Mouse (Mus musculus) left cerebral cortex, postnatal 4 days (tissue): Measurements from ENCODE around the gene Ttc9. TPM values are rescaled to one million over a fixed set of nuclear protein-coding genes. Genes with fewer than 3 reads are reported as not detected.

Experiments
- DNase-seq: peaks from one replicate; pipeline ENCODE4 v3.0.0-alpha.2; 2022
- intact Hi-C: fragments of 180-260 bp; cut with DNase I; formaldehyde crosslinking; loops from one replicate; pipeline ENCODE4 v1.15.1; 2025
- total RNA-seq, 2 experiments: library from RNA; stranded (reverse); gene quantifications; 2 replicates each; pipeline ENCODE4 v1.2.3; 2021

Gene Ttc9
- total RNA-seq, 2 experiments from 2014 or later: 82.0 to 83.6 TPM

GRCm38 (mm10) chr12:81653344-81653743, 22.3 kb downstream of the Ttc9 start:
- intact Hi-C loops: no loop called here
- peak; percentile 87 for DNase-seq

GRCm38 (mm10) chr12:81657321-81657720, 26.3 kb downstream of the Ttc9 start:
- intact Hi-C loops: no loop called here
- DNase-seq: no peak

GRCm38 (mm10) chr12:81658086-81658485, 27.0 kb downstream of the Ttc9 start:
- intact Hi-C loops: no loop called here
- DNase-seq: no peak

GRCm38 (mm10) chr12:81662076-81662475, 31.0 kb downstream of the Ttc9 start:
- DNase-seq: no peak
- intact Hi-C loops: no loop called here

DNA sequence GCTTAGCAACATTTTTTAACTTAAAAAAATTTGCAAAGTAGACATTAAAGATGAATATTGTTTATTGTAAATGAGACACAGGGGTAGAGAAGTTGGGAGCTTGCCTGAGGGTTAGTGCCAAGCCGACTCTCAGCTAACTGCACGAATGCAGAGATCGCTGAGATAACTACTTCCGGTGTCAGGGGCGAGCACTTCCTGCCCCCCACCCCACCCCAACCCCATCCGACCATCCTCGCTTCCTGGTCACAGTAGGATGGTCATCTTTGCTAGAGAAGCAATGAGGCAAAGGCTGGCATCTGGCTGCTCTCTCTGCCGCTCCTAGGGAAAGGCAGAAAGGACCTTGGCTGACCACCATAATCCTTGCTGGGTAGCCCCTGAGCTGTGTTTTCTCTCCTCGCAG, 32.1 kb downstream of the Ttc9 start:
- DNase-seq: no peak
- intact Hi-C loops: no loop called here

DNA sequence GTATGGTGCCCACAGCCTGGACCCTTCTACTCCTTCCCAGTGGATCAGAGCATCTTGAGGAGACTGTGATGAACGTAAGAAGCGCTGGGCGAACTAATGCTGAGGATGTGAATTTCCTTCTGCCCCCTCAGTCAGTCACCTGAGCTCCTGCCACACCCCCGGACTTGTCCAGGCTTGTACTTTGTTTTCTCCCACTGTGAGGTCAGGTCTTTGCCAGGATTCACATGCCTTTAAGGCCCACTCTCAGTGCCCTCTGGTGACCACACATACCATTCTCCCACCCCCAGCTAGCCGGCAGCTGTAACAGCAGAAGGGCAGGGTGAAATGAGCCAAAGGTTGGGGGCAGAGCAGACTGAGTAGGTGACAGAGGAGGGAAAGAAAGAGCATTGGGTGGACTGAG, 32.9 kb downstream of the Ttc9 start:
- intact Hi-C loops: no loop called here
- DNase-seq: no peak

DNA sequence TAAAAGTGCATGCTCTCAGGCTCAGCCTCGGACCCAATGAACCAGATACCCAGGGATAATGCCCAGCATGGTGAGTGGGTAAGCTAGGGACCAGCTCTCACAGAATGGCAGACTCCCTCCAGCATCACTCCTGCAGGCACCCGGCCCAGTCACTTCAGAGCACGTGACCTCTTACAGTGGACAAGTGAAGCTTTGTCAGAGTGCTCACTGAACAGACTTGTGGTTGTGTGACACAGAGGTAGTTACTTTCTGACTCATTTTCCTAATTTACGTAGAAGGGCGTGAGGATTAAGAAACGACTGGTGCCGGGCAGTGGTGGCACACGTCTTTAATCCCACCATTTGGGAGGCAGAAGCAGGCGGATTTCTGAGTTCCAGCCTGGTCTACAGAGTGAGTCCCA, 37.4 kb downstream of the Ttc9 start:
- intact Hi-C loops: no loop called here
- no peak for DNase-seq

GRCm38 (mm10) chr12:81675557-81675956, 44.5 kb downstream of the Ttc9 start:
- DNase-seq: no peak
- intact Hi-C loops: no loop called here

- DNase-seq: no peak
- intact Hi-C loops: no loop called here
These were observed 48.9 kb downstream of the Ttc9 start for GRCm38 (mm10) chr12:81679807-81680529.

DNA sequence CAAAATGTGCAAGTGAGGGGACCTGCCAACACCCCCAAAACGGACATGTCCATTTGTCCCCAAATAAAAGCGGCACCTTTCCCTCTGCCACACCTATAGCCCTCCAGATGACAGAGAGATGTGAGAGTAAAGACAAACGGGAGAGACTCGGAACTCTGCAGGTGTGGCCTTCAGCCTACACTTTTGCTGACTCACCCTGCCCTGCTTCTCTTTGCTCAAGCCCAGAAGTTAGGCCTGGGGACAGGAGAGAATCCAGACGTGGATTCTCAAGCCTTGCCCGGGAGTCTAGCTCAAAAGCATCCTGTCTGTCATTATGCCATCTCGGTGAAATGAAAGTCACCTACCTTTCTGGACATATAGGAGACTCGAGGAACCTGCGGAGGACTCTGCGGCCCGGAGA, 52.3 kb downstream of the Ttc9 start:
- no peak for DNase-seq
- intact Hi-C loops: no loop called here

DNA sequence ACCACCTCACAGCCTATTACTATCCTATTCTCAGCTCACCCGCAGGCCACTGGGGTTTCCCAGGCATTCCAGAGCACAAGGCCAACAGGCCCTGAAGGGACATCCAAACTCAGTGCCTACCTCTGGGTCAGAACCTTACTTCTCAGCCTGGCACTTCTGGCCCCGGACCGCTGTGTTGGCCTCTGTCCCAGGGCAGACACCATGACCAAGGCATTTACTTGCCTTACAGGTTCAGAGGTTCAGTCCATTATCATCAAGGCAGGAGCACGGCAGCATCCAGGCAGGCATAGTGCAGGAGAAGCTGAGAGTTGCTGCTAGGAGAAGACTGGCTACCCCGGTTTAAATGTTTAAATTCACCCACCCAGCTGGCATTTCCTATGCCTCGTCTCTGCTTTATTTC, 53.0 kb downstream of the Ttc9 start:
- intact Hi-C loops: no loop called here
- DNase-seq: no peak

GRCm38 (mm10) chr12:81685981-81686380, 54.9 kb downstream of the Ttc9 start:
- no peak for DNase-seq
- intact Hi-C loops: loop anchor here (5.0 kb wide), 1 partner anchor 59 kb away; no protein-coding TSS in a partner anchor

- intact Hi-C loops: loop anchor here (5.0 kb wide), 1 partner anchor 59 kb away; no protein-coding TSS in a partner anchor
- no peak for DNase-seq
These were observed 55.5 kb downstream of the Ttc9 start for GRCm38 (mm10) chr12:81686406-81687117.

- DNase-seq: no peak
- intact Hi-C loops: loop anchor here (5.0 kb wide), 1 partner anchor 61 kb away; no protein-coding TSS in a partner anchor
These were observed 56.8 kb downstream of the Ttc9 start for GRCm38 (mm10) chr12:81687873-81688272.

DNA sequence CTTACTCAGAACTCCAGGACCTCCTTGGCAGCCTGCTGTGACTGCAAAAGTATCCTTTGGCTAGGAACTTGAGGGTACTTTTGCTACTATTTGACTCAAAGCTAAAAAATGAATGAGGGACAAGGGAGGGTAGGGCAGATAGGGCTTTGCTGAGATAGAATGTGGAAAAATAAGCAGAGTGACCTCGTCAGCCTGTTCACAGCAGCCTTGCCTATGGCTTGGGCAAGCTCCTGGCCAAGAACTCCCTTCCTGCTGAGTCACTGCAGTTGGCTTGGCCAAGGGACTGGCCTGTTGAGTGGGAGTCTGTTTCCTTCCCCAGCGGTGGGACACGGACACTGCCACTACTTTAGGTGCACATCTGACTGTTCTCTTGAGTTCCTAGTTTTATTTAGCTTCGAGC, 57.5 kb downstream of the Ttc9 start:
- intact Hi-C loops: loop anchor here (5.0 kb wide), 1 partner anchor 61 kb away; no protein-coding TSS in a partner anchor
- no peak for DNase-seq

DNA sequence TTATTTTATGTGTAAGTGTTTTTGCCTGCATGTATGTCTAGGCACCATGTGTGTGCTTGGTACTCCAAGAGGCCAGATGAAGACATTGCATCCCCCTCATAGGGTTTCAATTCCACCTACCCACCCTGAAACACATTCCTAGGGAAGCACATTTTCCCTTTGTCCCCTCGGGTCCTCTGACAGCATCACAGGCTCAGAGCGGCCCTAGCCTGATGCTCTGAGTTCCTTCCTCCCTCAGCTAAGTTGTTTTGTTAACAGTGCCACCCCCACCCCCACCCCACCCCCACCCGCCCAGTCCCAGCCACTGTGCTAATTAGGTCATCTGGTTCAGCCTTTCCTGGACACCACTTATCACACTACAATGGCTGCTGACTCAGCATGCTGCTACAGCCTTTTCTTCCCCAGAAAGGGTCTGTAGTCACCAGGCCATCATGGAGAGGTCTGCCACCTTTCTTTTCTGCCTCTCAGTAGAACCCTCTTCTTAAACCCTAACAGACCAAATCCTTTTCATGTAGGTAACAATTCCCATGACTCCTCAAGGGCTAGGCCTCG, 58.5 kb downstream of the Ttc9 start:
- no peak for DNase-seq
- intact Hi-C loops: loop anchor here (5.0 kb wide), 1 partner anchor 62 kb away; no protein-coding TSS in a partner anchor

DNA sequence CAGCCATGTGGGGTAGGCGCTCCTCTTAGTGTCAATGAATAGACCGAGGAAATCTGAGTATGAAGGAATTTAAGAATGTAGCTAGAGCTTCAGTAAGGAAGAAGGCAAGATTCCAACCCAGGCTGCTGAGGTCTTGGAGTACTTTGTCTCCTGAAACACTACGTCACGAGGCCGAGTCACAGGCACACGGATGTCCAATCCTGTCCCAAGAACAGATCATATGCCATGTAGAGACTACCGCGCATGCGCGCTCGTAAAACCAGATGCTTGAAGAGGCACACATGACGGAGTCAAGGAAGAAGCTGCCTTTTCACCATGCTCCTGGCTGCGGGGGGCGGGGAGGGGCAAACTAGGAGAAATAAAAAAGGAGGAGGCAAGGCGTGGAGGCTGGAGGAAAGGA, 59.1 kb downstream of the Ttc9 start:
- DNase-seq: no peak
- intact Hi-C loops: no loop called here

DNA sequence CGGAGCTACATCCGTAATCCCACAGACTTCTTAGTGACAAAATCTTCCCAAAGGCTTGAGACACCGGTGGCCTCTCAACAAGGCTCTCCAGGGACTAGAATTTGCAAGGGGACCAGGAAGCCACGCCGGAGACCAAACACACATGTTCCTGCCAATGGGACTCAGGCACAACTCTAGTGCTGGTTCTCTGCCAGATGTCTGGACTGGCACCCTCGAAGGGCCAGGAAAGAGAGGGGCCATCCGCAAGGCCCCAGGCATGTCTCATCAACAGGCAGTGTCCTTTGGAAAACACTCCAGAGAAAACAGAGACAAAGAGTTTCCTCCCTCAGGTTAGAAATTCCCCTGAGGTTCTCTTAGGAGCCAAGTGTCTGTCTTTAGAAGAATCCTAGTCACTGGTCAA, 59.7 kb downstream of the Ttc9 start:
- no peak for DNase-seq
- intact Hi-C loops: no loop called here

GRCm38 (mm10) chr12:81691177-81691730, 60.2 kb downstream of the Ttc9 start:
- no peak for DNase-seq
- intact Hi-C loops: no loop called here

DNA sequence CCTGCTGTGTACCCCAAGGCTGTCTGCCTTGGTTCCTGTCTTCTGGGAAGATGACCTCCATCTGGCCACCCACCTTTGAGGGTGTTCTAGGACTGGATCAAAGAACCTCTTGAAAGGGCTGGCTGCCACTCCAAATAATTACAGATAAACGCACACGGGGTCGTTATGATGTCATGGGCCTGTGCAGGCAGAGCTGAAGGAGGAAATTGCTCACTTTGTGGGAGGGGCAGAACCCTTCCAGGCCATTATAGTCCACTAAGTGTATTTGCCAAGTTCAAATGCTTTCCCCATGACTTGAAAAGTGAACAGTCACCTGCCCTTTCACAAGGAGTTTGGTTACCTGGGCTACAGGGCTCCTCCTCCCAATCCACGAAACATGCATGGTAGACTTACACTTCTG, 67.0 kb downstream of the Ttc9 start:
- intact Hi-C loops: no loop called here
- DNase-seq: no peak

- intact Hi-C loops: no loop called here
- DNase-seq: no peak
These were observed 71.9 kb downstream of the Ttc9 start for GRCm38 (mm10) chr12:81702903-81703302.

- DNase-seq: no peak
- intact Hi-C loops: no loop called here
These were observed 81.6 kb downstream of the Ttc9 start for GRCm38 (mm10) chr12:81712618-81713017.
